Mouse (Mus musculus): ENCODE data around the gene Pfkl. TPM values are rescaled to one million over a fixed set of nuclear protein-coding genes. Genes with fewer than 3 reads are reported as not detected.
"Not testable (repeated sequence)": the region's sequence is repeated elsewhere in the genome, so short reads cannot be mapped to it uniquely, and the experiment has no call there.

The Pfkl gene
- polyA plus RNA-seq, 1 experiment from 2014 or later, result 190 TPM

GRCm38 (mm10) chr10:78042096-78042495, 32.2 kb upstream of the Pfkl start:
- Histone ChIP-seq H3K4me2 (replicated peaks; ENCODE audit: low read depth, low read length) (no peak overlapping the region), H3K27ac (ENCODE audit: low read length) (no peak overlapping the region), H3K4me1 (ENCODE audit: insufficient read depth, low read length) (peaks cover 8% of the 10 kb centered on the region), H3K9me3 (ENCODE audit: low read length) (no peaks in the 10 kb centered on the region), H3K27me3 (ENCODE audit: insufficient read depth, low read length) (no peaks in the 10 kb centered on the region), H3K4me3 (ENCODE audit: low read length) (no peak overlapping the region), H3K36me3 (ENCODE audit: insufficient read depth, low read length) (no peaks in the 10 kb centered on the region), H3K9ac (replicated peaks; ENCODE audit: low read length) (no peak overlapping the region)
- WGBS, result 61% methylated on average over 7 of the region's 7 CpGs
- no peak for ATAC-seq (ENCODE audit: low FRiP score, low TSS enrichment)

- peaks cover 8% of the 10 kb centered on the region for H3K4me1 ChIP-seq (ENCODE audit: insufficient read depth, low read length)
- no peaks in the 10 kb centered on the region for H3K27me3 ChIP-seq (ENCODE audit: insufficient read depth, low read length)
- H3K27ac ChIP-seq (ENCODE audit: low read length), result no peak within 1 kb of the TSS
- H3K9ac ChIP-seq (replicated peaks; ENCODE audit: low read length), result no peak within 1 kb of the TSS
- H3K4me3 ChIP-seq (ENCODE audit: low read length), result no peak within 1 kb of the TSS
- no peaks in the 10 kb centered on the region for H3K9me3 ChIP-seq (ENCODE audit: low read length)
- H3K36me3 ChIP-seq (ENCODE audit: insufficient read depth, low read length), result no peaks in the 10 kb centered on the region
- WGBS, result 88% methylated on average over 5 of the region's 5 CpGs
- H3K4me2 ChIP-seq (replicated peaks; ENCODE audit: low read depth, low read length), result no peak within 1 kb of the TSS
- ATAC-seq (ENCODE audit: low FRiP score, low TSS enrichment), result no peak
Measured at GRCm38 (mm10) chr10:78041647-78042046, 31.8 kb upstream of the Pfkl start, which contains the start of gene Dnmt3l. Dnmt3l (plus strand) TSS chr10:78041947.

GRCm38 (mm10) chr10:78037139-78037538, 27.3 kb upstream of the Pfkl start:
- H3K27me3 ChIP-seq (ENCODE audit: insufficient read depth, low read length), result no peaks in the 10 kb centered on the region
- no peak for ATAC-seq (ENCODE audit: low FRiP score, low TSS enrichment)
- no peak overlapping the region for H3K4me2 ChIP-seq (replicated peaks; ENCODE audit: low read depth, low read length)

GRCm38 (mm10) chr10:78031987-78032386, 22.1 kb upstream of the Pfkl start:
- Histone ChIP-seq H3K4me2 (replicated peaks; ENCODE audit: low read depth, low read length) (no peak overlapping the region), H3K4me3 (ENCODE audit: low read length) (no peak overlapping the region), H3K4me1 (ENCODE audit: insufficient read depth, low read length) (no peaks in the 10 kb centered on the region), H3K36me3 (ENCODE audit: insufficient read depth, low read length) (no peaks in the 10 kb centered on the region), H3K27me3 (ENCODE audit: insufficient read depth, low read length) (no peaks in the 10 kb centered on the region), H3K9me3 (ENCODE audit: low read length) (no peaks in the 10 kb centered on the region), H3K27ac (ENCODE audit: low read length) (no peak overlapping the region), H3K9ac (replicated peaks; ENCODE audit: low read length) (no peak overlapping the region)
- 86% methylated on average over 2 of the region's 2 CpGs for WGBS
- ATAC-seq (ENCODE audit: low FRiP score, low TSS enrichment), result no peak

More at GRCm38 (mm10) chr10:78037139-78037538, 27.3 kb upstream of the Pfkl start:
- 84% methylated on average over 4 of the region's 4 CpGs for WGBS
- Histone ChIP-seq H3K36me3 (ENCODE audit: insufficient read depth, low read length) (no peaks in the 10 kb centered on the region), H3K4me3 (ENCODE audit: low read length) (no peak overlapping the region), H3K27ac (ENCODE audit: low read length) (no peak overlapping the region), H3K9ac (replicated peaks; ENCODE audit: low read length) (no peak overlapping the region), H3K9me3 (ENCODE audit: low read length) (no peaks in the 10 kb centered on the region), H3K4me1 (ENCODE audit: insufficient read depth, low read length) (no peaks in the 10 kb centered on the region)

GRCm38 (mm10) chr10:78029080-78029479, 19.2 kb upstream of the Pfkl start:
- no peak overlapping the region for H3K27ac ChIP-seq (ENCODE audit: low read length)
- 0 out of 2 replicates have a peak, but pooled peaks have one; percentile 61 for ATAC-seq (ENCODE audit: low FRiP score, low TSS enrichment)

GRCm38 (mm10) chr10:78028129-78028528, 18.2 kb upstream of the Pfkl start:
- peak; percentile 65 for ATAC-seq (ENCODE audit: low FRiP score, low TSS enrichment)
- Histone ChIP-seq H3K36me3 (ENCODE audit: insufficient read depth, low read length) (no peaks in the 10 kb centered on the region), H3K27ac (ENCODE audit: low read length) (no peak overlapping the region), H3K27me3 (ENCODE audit: insufficient read depth, low read length) (no peaks in the 10 kb centered on the region), H3K9me3 (ENCODE audit: low read length) (no peaks in the 10 kb centered on the region), H3K4me3 (ENCODE audit: low read length) (no peak overlapping the region), H3K9ac (replicated peaks; ENCODE audit: low read length) (no peak overlapping the region), H3K4me1 (ENCODE audit: insufficient read depth, low read length) (no peaks in the 10 kb centered on the region), H3K4me2 (replicated peaks; ENCODE audit: low read depth, low read length) (no peak overlapping the region)
- 3% methylated on average over 5 of the region's 5 CpGs for WGBS

More at GRCm38 (mm10) chr10:78029080-78029479, 19.2 kb upstream of the Pfkl start:
- Histone ChIP-seq H3K4me2 (replicated peaks; ENCODE audit: low read depth, low read length) (no peak overlapping the region), H3K9me3 (ENCODE audit: low read length) (no peaks in the 10 kb centered on the region), H3K4me3 (ENCODE audit: low read length) (no peak overlapping the region), H3K4me1 (ENCODE audit: insufficient read depth, low read length) (no peaks in the 10 kb centered on the region), H3K27me3 (ENCODE audit: insufficient read depth, low read length) (no peaks in the 10 kb centered on the region), H3K36me3 (ENCODE audit: insufficient read depth, low read length) (no peaks in the 10 kb centered on the region), H3K9ac (replicated peaks; ENCODE audit: low read length) (no peak overlapping the region)
- WGBS, result 86% methylated on average over 1 of the region's 1 CpGs

GRCm38 (mm10) chr10:78025453-78025852, 15.6 kb upstream of the Pfkl start:
- H3K9ac ChIP-seq (replicated peaks; ENCODE audit: low read length); H3K4me2 ChIP-seq (replicated peaks; ENCODE audit: low read depth, low read length); ATAC-seq (ENCODE audit: low FRiP score, low TSS enrichment); H3K9me3 ChIP-seq (ENCODE audit: low read length); H3K4me3 ChIP-seq (ENCODE audit: low read length); H3K36me3 ChIP-seq (ENCODE audit: insufficient read depth, low read length); H3K27me3 ChIP-seq (ENCODE audit: insufficient read depth, low read length); H3K27ac ChIP-seq (ENCODE audit: low read length); H3K4me1 ChIP-seq (ENCODE audit: insufficient read depth, low read length): not testable (repeated sequence)
- 64% methylated on average over 6 of the region's 8 CpGs for WGBS

GRCm38 (mm10) chr10:78019984-78020383, 10.1 kb upstream of the Pfkl start:
- H3K4me1 ChIP-seq (ENCODE audit: insufficient read depth, low read length); H3K9me3 ChIP-seq (ENCODE audit: low read length); ATAC-seq (ENCODE audit: low FRiP score, low TSS enrichment); H3K36me3 ChIP-seq (ENCODE audit: insufficient read depth, low read length); H3K27me3 ChIP-seq (ENCODE audit: insufficient read depth, low read length); H3K27ac ChIP-seq (ENCODE audit: low read length); H3K9ac ChIP-seq (replicated peaks; ENCODE audit: low read length); H3K4me2 ChIP-seq (replicated peaks; ENCODE audit: low read depth, low read length); H3K4me3 ChIP-seq (ENCODE audit: low read length): not testable (repeated sequence)
- 94% methylated on average over 6 of the region's 11 CpGs for WGBS

- WGBS, result 65% methylated on average over 4 of the region's 4 CpGs
- ATAC-seq (ENCODE audit: low FRiP score, low TSS enrichment), result no peak
Measured at GRCm38 (mm10) chr10:78019291-78019690, 9.4 kb upstream of the Pfkl start.

GRCm38 (mm10) chr10:78018797-78019203, 8.9 kb upstream of the Pfkl start:
- H3K9ac ChIP-seq (replicated peaks; ENCODE audit: low read length), result peak overlapping the region; percentile 59
- peak overlapping the region; percentile 37 for H3K4me3 ChIP-seq (ENCODE audit: low read length)
- no peaks in the 10 kb centered on the region for H3K36me3 ChIP-seq (ENCODE audit: insufficient read depth, low read length)
- H3K27me3 ChIP-seq (ENCODE audit: insufficient read depth, low read length), result no peaks in the 10 kb centered on the region
- H3K4me1 ChIP-seq (ENCODE audit: insufficient read depth, low read length), result no peaks in the 10 kb centered on the region
- no peak overlapping the region for H3K27ac ChIP-seq (ENCODE audit: low read length)
- 18% methylated on average over 19 of the region's 19 CpGs for WGBS
- H3K4me2 ChIP-seq (replicated peaks; ENCODE audit: low read depth, low read length), result peak overlapping the region; percentile 59
- no peaks in the 10 kb centered on the region for H3K9me3 ChIP-seq (ENCODE audit: low read length)
- peak; percentile 71 for ATAC-seq (ENCODE audit: low FRiP score, low TSS enrichment)

More at GRCm38 (mm10) chr10:78019291-78019690, 9.4 kb upstream of the Pfkl start:
- no peaks in the 10 kb centered on the region for H3K9me3 ChIP-seq (ENCODE audit: low read length)
- H3K4me2 ChIP-seq (replicated peaks; ENCODE audit: low read depth, low read length), result no peak overlapping the region
- H3K27ac ChIP-seq (ENCODE audit: low read length), result no peak overlapping the region
- H3K4me1 ChIP-seq (ENCODE audit: insufficient read depth, low read length), result no peaks in the 10 kb centered on the region
- H3K9ac ChIP-seq (replicated peaks; ENCODE audit: low read length), result no peak overlapping the region
- H3K4me3 ChIP-seq (ENCODE audit: low read length), result no peak overlapping the region
- no peaks in the 10 kb centered on the region for H3K36me3 ChIP-seq (ENCODE audit: insufficient read depth, low read length)
- H3K27me3 ChIP-seq (ENCODE audit: insufficient read depth, low read length), result no peaks in the 10 kb centered on the region

All from kidney, embryonic 16.5 days (tissue).